Mouse (Mus musculus): Measurements from ENCODE around the gene Cacna1a. TPM values are rescaled to one million over a fixed set of nuclear protein-coding genes. Genes with fewer than 3 reads are reported as not detected.
"Not testable (repeated sequence)": the region's sequence is repeated elsewhere in the genome, so short reads cannot be mapped to it uniquely, and the experiment has no call there.

The Cacna1a gene
- polyA plus RNA-seq, 1 experiment from 2014 or later = 20.3 TPM

DNA sequence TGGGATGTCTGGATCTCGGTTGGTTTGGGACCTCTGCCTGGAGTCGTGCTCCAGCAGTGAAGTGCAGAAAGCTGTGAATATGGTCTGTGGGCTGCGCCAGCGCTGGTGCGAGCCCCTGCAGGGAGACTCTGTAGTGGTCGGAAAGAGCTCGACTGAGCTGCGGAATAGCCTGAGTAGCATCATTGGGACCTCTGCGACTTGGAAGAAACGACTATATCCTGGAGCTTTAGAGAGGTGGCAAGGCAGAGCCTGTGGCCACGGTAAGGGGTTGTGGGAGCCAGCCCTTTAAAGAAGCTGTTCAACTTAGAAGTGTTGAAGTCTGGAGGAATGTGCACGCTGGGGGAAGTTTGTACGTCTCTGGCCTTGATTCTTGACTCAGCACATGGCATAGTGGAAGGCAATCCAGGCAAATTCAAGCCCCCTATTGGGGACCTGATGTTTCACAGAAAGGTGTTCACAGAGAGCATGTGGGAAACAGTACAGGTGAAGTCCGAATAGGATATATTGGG is 277.2 kb downstream of the Cacna1a start:
- H3K9ac ChIP-seq (replicated peaks; ENCODE audit: low read depth, low read length) = peak overlapping the region; percentile 75
- H3K27ac ChIP-seq (ENCODE audit: low read length) = peak overlapping the region; percentile 90
- H3K27me3 ChIP-seq (replicated peaks; ENCODE audit: control insufficient read depth, insufficient read depth, low read length) = no peaks in the 10 kb centered on the region
- H3K9me3 ChIP-seq (ENCODE audit: control insufficient read depth, low read length) = no peaks in the 10 kb centered on the region
- peak; percentile 6; the same call in 1 of the 2 replicates for ATAC-seq
- peaks cover 42% of the 10 kb centered on the region for H3K4me1 ChIP-seq (replicated peaks; ENCODE audit: control insufficient read depth, insufficient read depth, low read length)
- H3K36me3 ChIP-seq (ENCODE audit: control insufficient read depth, insufficient read depth) = peaks cover 4% of the 10 kb centered on the region; the same call in 1 of the 2 replicates
- H3K4me3 ChIP-seq (replicated peaks; ENCODE audit: low read length) = peak overlapping the region; percentile 69
- peak overlapping the region; percentile 94 for H3K4me2 ChIP-seq (ENCODE audit: low read length)
- 3% methylated on average over 14 of the region's 14 CpGs for WGBS

DNA sequence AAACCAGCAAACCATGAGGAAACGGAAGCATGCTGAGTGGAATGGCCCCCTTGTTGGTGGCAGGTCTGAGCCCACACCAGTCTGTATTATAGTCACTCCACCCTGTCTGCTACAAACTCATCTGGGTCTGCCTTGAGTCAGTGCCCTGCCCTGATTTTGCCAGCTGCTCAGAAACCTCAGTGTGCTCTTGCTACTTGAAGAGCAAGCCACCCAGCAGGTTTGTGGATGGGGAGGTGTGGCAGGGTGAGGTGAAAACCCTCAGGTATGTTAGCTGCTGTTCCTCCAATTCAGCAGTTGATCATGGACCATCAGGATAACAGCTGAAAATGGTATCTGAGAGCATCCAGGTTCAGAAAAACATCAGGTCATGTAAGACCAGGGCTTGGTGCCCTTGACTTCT is 279.8 kb downstream of the Cacna1a start:
- H3K4me2 ChIP-seq (ENCODE audit: low read length) = no peak overlapping the region
- no peak for ATAC-seq
- no peak overlapping the region for H3K27ac ChIP-seq (ENCODE audit: low read length)
- no peak overlapping the region for H3K9ac ChIP-seq (replicated peaks; ENCODE audit: low read depth, low read length)
- peaks cover 6% of the 10 kb centered on the region for H3K36me3 ChIP-seq (ENCODE audit: control insufficient read depth, insufficient read depth)
- no peaks in the 10 kb centered on the region for H3K9me3 ChIP-seq (ENCODE audit: control insufficient read depth, low read length)
- H3K4me3 ChIP-seq (replicated peaks; ENCODE audit: low read length) = no peak overlapping the region
- 71% methylated on average over 1 of the region's 1 CpGs for WGBS
- H3K4me1 ChIP-seq (replicated peaks; ENCODE audit: control insufficient read depth, insufficient read depth, low read length) = peaks cover 18% of the 10 kb centered on the region
- no peaks in the 10 kb centered on the region for H3K27me3 ChIP-seq (replicated peaks; ENCODE audit: control insufficient read depth, insufficient read depth, low read length)

DNA sequence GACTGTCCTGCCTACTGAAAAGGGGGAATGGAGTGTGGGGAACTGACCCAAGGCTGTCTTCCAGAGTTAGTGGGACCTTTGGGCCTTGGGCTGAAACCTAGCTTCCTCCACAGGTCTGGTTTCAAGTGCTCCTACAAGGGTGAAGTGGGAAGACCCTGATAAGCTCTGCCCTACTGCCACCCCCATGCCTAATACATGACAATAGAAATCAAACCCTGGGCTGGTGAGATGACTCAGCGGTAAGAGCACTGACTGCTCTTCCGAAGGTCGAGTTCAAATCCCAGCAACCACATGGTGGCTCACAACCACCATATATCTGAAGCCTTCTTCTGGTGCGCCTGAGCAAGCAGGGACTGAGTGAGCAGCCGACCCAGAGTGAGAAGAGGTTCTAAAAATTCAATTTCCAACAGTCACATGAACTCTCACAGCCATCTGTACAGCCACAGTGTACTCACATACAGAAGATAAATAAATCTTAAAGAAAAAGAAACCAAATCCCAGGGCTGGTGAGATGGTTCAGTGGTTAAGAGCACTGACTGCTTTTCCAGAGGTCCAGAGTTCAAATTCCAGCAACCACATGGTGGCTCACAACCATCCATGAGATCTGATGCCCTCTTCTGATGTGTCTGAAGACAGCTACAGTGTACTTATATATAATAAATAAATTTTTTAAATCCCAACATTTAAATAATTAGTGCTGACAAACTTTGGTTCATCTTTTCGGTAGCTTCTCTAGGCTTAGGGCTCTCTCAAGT is 280.7 kb downstream of the Cacna1a start:
- Histone ChIP-seq H3K9ac (replicated peaks; ENCODE audit: low read depth, low read length) (no peak overlapping the region), H3K9me3 (ENCODE audit: control insufficient read depth, low read length) (no peaks in the 10 kb centered on the region), H3K4me2 (ENCODE audit: low read length) (no peak overlapping the region), H3K27me3 (replicated peaks; ENCODE audit: control insufficient read depth, insufficient read depth, low read length) (no peaks in the 10 kb centered on the region), H3K36me3 (ENCODE audit: control insufficient read depth, insufficient read depth) (peaks cover 6% of the 10 kb centered on the region), H3K4me3 (replicated peaks; ENCODE audit: low read length) (no peak overlapping the region), H3K27ac (ENCODE audit: low read length) (no peak overlapping the region), H3K4me1 (replicated peaks; ENCODE audit: control insufficient read depth, insufficient read depth, low read length) (peaks cover 13% of the 10 kb centered on the region)
- WGBS = 92% methylated on average over 6 of the region's 6 CpGs
- no peak for ATAC-seq

DNA sequence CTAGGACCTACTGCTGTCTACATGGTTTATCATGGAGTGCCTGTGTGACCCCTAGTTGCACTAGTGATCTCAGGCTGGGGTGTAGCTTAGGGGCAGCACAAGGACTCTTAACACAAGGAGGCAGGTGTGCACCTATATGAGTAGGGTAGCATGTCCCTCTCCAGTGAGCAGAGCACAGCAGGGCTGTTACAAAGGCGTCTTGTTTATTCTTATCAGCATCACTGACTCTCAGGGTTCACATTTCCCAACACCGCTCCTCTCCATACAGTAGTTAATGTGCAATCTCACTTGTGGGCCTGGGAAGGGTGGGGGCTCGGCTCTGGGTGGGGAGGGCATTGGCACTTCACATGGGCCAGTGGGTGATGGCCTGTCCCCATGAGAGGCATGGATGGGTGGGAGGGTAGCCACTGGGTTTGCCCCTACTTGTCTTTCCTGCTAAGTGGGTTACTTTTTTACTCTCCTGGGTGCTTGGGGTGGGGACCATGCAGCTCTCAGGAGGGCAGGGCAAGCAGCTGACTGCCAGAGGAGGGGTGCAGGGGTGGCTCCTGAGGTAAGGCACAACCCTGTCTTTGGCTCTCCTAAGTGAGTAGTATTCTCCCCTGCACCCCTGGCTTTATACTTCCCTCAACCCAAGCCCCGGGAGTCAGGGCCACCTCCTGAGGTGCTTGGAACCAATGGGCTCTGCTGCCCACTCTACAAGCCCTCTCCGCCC is 282.2 kb downstream of the Cacna1a start:
- ATAC-seq = not testable (repeated sequence)

DNA sequence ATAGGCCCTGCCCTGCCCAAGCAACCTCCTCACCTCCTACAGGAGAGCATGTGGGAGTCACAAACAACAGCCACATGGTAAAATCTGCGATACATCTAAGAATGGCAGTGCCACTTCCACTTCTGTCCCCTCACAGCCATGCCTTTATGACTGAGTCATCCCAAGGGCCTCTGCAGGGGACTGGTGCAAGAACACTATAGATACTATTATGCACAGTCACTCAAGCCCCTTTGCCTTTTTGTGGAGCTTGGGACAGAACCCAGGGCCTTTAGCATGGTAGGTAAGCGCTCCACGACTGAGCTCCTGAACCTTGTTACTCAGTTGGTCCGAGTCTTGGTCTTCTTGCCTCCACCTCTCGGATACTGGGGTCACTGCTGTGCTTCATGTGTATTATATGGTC is 289.1 kb downstream of the Cacna1a start:
- Histone ChIP-seq H3K9me3 (ENCODE audit: control insufficient read depth, low read length) (no peaks in the 10 kb centered on the region), H3K4me3 (replicated peaks; ENCODE audit: low read length) (no peak overlapping the region), H3K4me1 (replicated peaks; ENCODE audit: control insufficient read depth, insufficient read depth, low read length) (no peaks in the 10 kb centered on the region), H3K27me3 (replicated peaks; ENCODE audit: control insufficient read depth, insufficient read depth, low read length) (no peaks in the 10 kb centered on the region), H3K9ac (replicated peaks; ENCODE audit: low read depth, low read length) (no peak overlapping the region), H3K36me3 (ENCODE audit: control insufficient read depth, insufficient read depth) (peaks cover 17% of the 10 kb centered on the region), H3K4me2 (ENCODE audit: low read length) (no peak overlapping the region), H3K27ac (ENCODE audit: low read length) (no peak overlapping the region)
- no peak for ATAC-seq
- WGBS = 92% methylated on average over 5 of the region's 5 CpGs

More for the DNA sequence above, 282.2 kb downstream of the Cacna1a start:
- H3K27me3 ChIP-seq (replicated peaks; ENCODE audit: control insufficient read depth, insufficient read depth, low read length); H3K4me1 ChIP-seq (replicated peaks; ENCODE audit: control insufficient read depth, insufficient read depth, low read length); H3K4me2 ChIP-seq (ENCODE audit: low read length); H3K4me3 ChIP-seq (replicated peaks; ENCODE audit: low read length); H3K27ac ChIP-seq (ENCODE audit: low read length); H3K9me3 ChIP-seq (ENCODE audit: control insufficient read depth, low read length); H3K9ac ChIP-seq (replicated peaks; ENCODE audit: low read depth, low read length): not testable (repeated sequence)
- H3K36me3 ChIP-seq (ENCODE audit: control insufficient read depth, insufficient read depth) = peaks cover 17% of the 10 kb centered on the region
- WGBS = 91% methylated on average over 5 of the region's 5 CpGs

DNA sequence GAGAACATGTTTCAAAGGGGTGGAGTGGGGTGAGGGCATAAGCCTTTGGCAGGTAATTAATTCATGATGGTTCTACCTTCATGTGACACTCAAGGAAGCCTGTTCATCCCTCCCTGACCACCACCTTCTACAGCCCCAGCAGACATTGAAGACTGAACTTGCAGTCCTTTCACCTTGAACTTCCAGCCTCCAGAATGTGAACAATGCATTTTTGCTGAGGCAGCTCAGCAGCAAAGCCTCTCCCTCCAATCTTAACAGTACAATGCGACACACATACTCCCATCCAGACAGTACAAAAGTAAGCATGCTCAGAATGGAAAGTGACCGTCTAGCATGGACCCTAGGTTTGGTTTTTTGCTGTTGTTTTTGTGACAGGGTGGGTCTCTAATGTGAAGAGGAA is 293.2 kb downstream of the Cacna1a start:
- Histone ChIP-seq H3K4me3 (replicated peaks; ENCODE audit: low read length) (no peak overlapping the region), H3K36me3 (ENCODE audit: control insufficient read depth, insufficient read depth) (no peaks in the 10 kb centered on the region), H3K27me3 (replicated peaks; ENCODE audit: control insufficient read depth, insufficient read depth, low read length) (no peaks in the 10 kb centered on the region), H3K9ac (replicated peaks; ENCODE audit: low read depth, low read length) (no peak overlapping the region), H3K4me2 (ENCODE audit: low read length) (no peak overlapping the region), H3K27ac (ENCODE audit: low read length) (no peak overlapping the region), H3K9me3 (ENCODE audit: control insufficient read depth, low read length) (no peaks in the 10 kb centered on the region), H3K4me1 (replicated peaks; ENCODE audit: control insufficient read depth, insufficient read depth, low read length) (peaks cover 17% of the 10 kb centered on the region)
- WGBS = 82% methylated on average over 2 of the region's 2 CpGs
- no peak for ATAC-seq

DNA sequence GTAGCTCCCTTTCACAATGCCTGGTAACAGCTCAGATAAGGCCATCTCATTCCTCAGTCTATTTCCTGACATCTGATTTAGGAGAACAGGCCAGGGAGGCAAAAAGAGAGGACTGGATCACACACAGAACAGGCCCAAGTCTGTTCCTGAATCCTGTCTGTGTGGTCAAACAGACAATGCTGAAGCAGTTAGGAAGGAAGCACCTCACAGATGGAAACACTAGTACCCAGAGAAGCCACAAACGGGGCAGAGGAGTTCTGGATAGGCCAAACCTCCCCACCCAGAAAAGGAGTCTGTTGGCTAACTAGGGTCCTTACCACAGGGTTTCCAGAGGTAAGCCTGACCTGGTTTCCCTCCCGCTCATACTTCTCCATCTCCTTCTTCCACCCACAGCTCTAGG is 294.0 kb downstream of the Cacna1a start:
- Histone ChIP-seq H3K27me3 (replicated peaks; ENCODE audit: control insufficient read depth, insufficient read depth, low read length) (no peaks in the 10 kb centered on the region), H3K9me3 (ENCODE audit: control insufficient read depth, low read length) (no peaks in the 10 kb centered on the region), H3K27ac (ENCODE audit: low read length) (no peak overlapping the region), H3K4me1 (replicated peaks; ENCODE audit: control insufficient read depth, insufficient read depth, low read length) (peaks cover 20% of the 10 kb centered on the region), H3K4me2 (ENCODE audit: low read length) (no peak overlapping the region), H3K36me3 (ENCODE audit: control insufficient read depth, insufficient read depth) (no peaks in the 10 kb centered on the region), H3K9ac (replicated peaks; ENCODE audit: low read depth, low read length) (no peak overlapping the region), H3K4me3 (replicated peaks; ENCODE audit: low read length) (no peak overlapping the region)
- no peak for ATAC-seq
- 76% methylated on average over 2 of the region's 2 CpGs for WGBS

DNA sequence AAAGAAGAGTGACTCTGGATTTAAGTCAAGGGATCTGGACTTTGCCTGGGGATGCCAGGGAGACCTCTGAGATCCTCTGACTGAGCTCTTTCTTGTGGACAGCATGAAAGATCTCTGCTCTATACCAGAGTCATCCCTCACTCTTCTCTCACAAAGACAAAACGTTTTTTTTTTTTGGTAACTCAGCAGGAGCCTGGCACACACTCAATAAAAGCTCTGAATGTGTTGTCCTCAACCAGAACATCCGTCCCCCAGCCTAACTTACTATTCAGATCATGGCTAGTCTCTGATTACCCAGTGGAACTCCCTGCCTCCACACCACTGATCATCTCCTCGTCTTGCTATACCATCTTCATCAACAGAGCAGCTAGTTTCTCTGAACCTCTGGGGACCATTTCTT is 296.3 kb downstream of the Cacna1a start:
- Histone ChIP-seq H3K27me3 (replicated peaks; ENCODE audit: control insufficient read depth, insufficient read depth, low read length) (no peaks in the 10 kb centered on the region), H3K4me2 (ENCODE audit: low read length) (no peak overlapping the region), H3K9ac (replicated peaks; ENCODE audit: low read depth, low read length) (no peak overlapping the region), H3K9me3 (ENCODE audit: control insufficient read depth, low read length) (no peaks in the 10 kb centered on the region), H3K36me3 (ENCODE audit: control insufficient read depth, insufficient read depth) (no peaks in the 10 kb centered on the region), H3K4me3 (replicated peaks; ENCODE audit: low read length) (no peak overlapping the region), H3K4me1 (replicated peaks; ENCODE audit: control insufficient read depth, insufficient read depth, low read length) (peaks cover 32% of the 10 kb centered on the region), H3K27ac (ENCODE audit: low read length) (no peak overlapping the region)
- ATAC-seq = no peak
- WGBS = 35% methylated on average over 3 of the region's 3 CpGs

DNA sequence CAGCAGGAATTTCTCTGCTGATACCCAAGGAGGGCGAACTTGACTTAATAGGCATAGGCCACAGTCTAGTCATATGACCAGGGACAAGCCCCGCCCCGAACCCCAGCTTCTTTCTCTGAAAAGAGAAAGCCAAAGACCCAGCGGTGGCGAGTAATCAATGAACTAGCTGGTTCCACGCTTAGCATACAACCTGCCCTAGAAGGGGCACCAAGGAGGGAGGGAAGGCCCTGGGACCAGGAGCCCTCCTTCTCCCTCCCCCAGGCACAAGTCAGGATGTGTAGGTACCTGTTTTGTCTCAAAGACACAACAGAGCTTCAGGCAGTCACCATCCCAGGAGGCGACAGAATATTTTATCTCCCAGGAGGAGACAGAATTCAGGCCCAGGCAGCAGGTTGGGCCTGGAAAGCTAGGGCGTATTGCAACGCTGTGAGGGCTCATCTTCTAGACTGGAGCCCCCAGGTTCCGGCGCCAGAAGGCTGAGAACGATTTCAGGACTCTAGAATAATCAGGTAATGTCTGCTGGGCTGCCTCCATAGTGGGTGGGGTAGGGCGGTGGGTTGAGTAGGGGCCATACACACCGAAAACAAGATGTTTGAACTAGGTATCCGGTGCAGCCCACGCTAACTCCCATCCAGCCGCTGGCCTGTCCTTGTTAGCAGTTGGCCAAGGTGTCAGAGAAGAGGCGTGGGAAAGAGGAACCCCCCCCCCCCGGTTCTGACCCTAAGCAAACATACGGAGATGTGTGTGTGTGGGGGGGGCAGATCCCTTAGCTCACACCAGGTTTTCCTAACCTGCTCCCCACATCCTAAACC is 298.2 kb downstream of the Cacna1a start, which contains the start of gene Trmt1:
Trmt1 (plus strand) TSS at position 117 of the 812 bp plus-strand sequence.
- Histone ChIP-seq H3K9ac (replicated peaks; ENCODE audit: low read depth, low read length) (peak within 1 kb of the TSS; percentile 95), H3K4me2 (ENCODE audit: low read length) (peak within 1 kb of the TSS; percentile 56), H3K4me3 (replicated peaks; ENCODE audit: low read length) (peak within 1 kb of the TSS; percentile 99), H3K27me3 (replicated peaks; ENCODE audit: control insufficient read depth, insufficient read depth, low read length) (no peaks in the 10 kb centered on the region), H3K9me3 (ENCODE audit: control insufficient read depth, low read length) (no peaks in the 10 kb centered on the region), H3K36me3 (ENCODE audit: control insufficient read depth, insufficient read depth) (0 out of 2 replicates have a peak, but pooled peaks cover 2% of the 10 kb centered on the region), H3K4me1 (replicated peaks; ENCODE audit: control insufficient read depth, insufficient read depth, low read length) (peaks cover 41% of the 10 kb centered on the region), H3K27ac (ENCODE audit: low read length) (no peak within 1 kb of the TSS)
- no peak for ATAC-seq
- 6% methylated on average over 20 of the region's 20 CpGs for WGBS
